Mouse (Mus musculus) heart, embryonic 14.5 days (tissue): ENCODE measurements around the gene Nebl. TPM values are rescaled to one million over a fixed set of nuclear protein-coding genes. Genes with fewer than 3 reads are reported as not detected.

ENCODE experiments used
- ATAC-seq: fragments of 200-750 bp; cut with Nextera tagmentation; 2 replicates; pipeline ENCODE4 v1.8.0; 2017; ENCODE audit warnings: low read depth, moderate TSS enrichment; ENCODE audit not compliant: insufficient number of reproducible peaks, insufficient read depth, low FRiP score
- H3K27ac ChIP-seq, 2 experiments: fragments of 200-500 bp in 1 of 2; fragments of 300-500 bp in 1 of 2; sonication (generic) in 1 of 2; replicated peaks in 1 of 2; 2 replicates each; pipeline ENCODE4 v1.5.1; 2012 to 2014; ENCODE audit warnings: low read depth in 2 of 2, low read length in 2 of 2, control low read depth in 1 of 2, mild to moderate bottlenecking in 1 of 2, mixed read lengths in 1 of 2; ENCODE audit not compliant: control insufficient read depth in 1 of 2, insufficient read depth in 1 of 2
- H3K27me3 ChIP-seq: fragments of 300-500 bp; sonication (generic); 2 replicates; pipeline ENCODE4 v1.6.1; 2014; ENCODE audit warnings: mild to moderate bottlenecking, low read length, control low read depth; ENCODE audit not compliant: control insufficient read depth, insufficient read depth
- H3K36me3 ChIP-seq: fragments of 300-500 bp; sonication (generic); 2 replicates; pipeline ENCODE4 v1.6.1; 2014; ENCODE audit warnings: mild to moderate bottlenecking, control low read depth, low read length, mixed read lengths; ENCODE audit not compliant: control insufficient read depth, insufficient read depth
- H3K4me1 ChIP-seq, 2 experiments: fragments of 200-500 bp in 1 of 2; fragments of 300-500 bp in 1 of 2; sonication (generic) in 1 of 2; 2 replicates each; pipeline ENCODE4 v1.6.1; 2012 to 2014; ENCODE audit warnings: low read length in 2 of 2, control low read depth in 1 of 2, mixed read lengths in 1 of 2; ENCODE audit not compliant: control insufficient read depth in 2 of 2, insufficient read depth in 2 of 2
- H3K4me2 ChIP-seq: fragments of 300-500 bp; sonication (generic); 2 replicates; pipeline ENCODE4 v1.6.1; 2014; ENCODE audit warnings: mild to moderate bottlenecking, low read length
- H3K4me3 ChIP-seq, 2 experiments: fragments of 200-500 bp in 1 of 2; fragments of 300-500 bp in 1 of 2; sonication (generic) in 1 of 2; 2 replicates each; pipeline ENCODE4 v1.5.1; 2012 to 2014; ENCODE audit warnings: low read length in 2 of 2, mild to moderate bottlenecking in 2 of 2, control low read depth in 1 of 2, low read depth in 1 of 2, moderate library complexity in 1 of 2; ENCODE audit not compliant: control insufficient read depth in 1 of 2, insufficient read depth in 1 of 2
- H3K9ac ChIP-seq: fragments of 300-500 bp; sonication (generic); 2 replicates; pipeline ENCODE4 v1.6.1; 2014; ENCODE audit warnings: mild to moderate bottlenecking, low read length
- H3K9me3 ChIP-seq: fragments of 300-500 bp; sonication (generic); 2 replicates; pipeline ENCODE4 v1.6.1; 2016; ENCODE audit warnings: low read length, control low read depth; ENCODE audit not compliant: control insufficient read depth
- WGBS: fragments of 180-500 bp; shearing (Covaris S2); extraction: QIAGEN DNeasy Blood & Tissue Kit; methylation state at CpG from one replicate; pipeline ENCODE4 v1.1.7; 2014; 5-methylcytosine and 5-hydroxymethylcytosine counted together
- polyA plus RNA-seq: library from polyadenylated mRNA; unstranded; fragments of >200 nt; fragmentation: Nextera tagmentation; extraction: Ambion mirVana; gene quantifications from 2 replicates; pipeline ENCODE4 v1.2.1, GENCODE M21; 2014

The Nebl gene
- polyA plus RNA-seq, 1 experiment from 2014 or later: 364 TPM

- Histone ChIP-seq H3K27ac (no peak overlapping the region), H3K9me3 (no peaks in the 10 kb centered on the region), H3K4me3 (no peak overlapping the region), H3K9ac (no peak overlapping the region), H3K4me1 (no peaks in the 10 kb centered on the region), H3K36me3 (no peaks in the 10 kb centered on the region), H3K27me3 (no peaks in the 10 kb centered on the region), H3K4me2 (no peak overlapping the region)
- no peak for ATAC-seq
- 49% methylated on average over 3 of the region's 3 CpGs for WGBS
Observed at GRCm38 (mm10) chr2:17705426-17705825, 25.8 kb downstream of the Nebl start.

- no peak overlapping the region for H3K4me2 ChIP-seq
- WGBS: 74% methylated on average over 2 of the region's 2 CpGs
- H3K27me3 ChIP-seq: no peaks in the 10 kb centered on the region
- no peak overlapping the region for H3K9ac ChIP-seq
- H3K4me1 ChIP-seq: no peaks in the 10 kb centered on the region
- no peaks in the 10 kb centered on the region for H3K9me3 ChIP-seq
- ATAC-seq: no peak
- H3K27ac ChIP-seq: no peak overlapping the region
- H3K36me3 ChIP-seq: no peaks in the 10 kb centered on the region
- no peak overlapping the region for H3K4me3 ChIP-seq
Observed at GRCm38 (mm10) chr2:17703170-17703512, 28.1 kb downstream of the Nebl start.

GRCm38 (mm10) chr2:17702481-17703169 is 28.6 kb downstream of the Nebl start:
- ATAC-seq: no peak
- Histone ChIP-seq H3K4me3 (no peak overlapping the region), H3K36me3 (no peaks in the 10 kb centered on the region), H3K9ac (no peak overlapping the region), H3K4me2 (no peak overlapping the region), H3K27me3 (no peaks in the 10 kb centered on the region), H3K4me1 (no peaks in the 10 kb centered on the region), H3K27ac (no peak overlapping the region), H3K9me3 (no peaks in the 10 kb centered on the region)
- WGBS: 70% methylated on average over 7 of the region's 7 CpGs

GRCm38 (mm10) chr2:17698161-17699087 is 32.8 kb downstream of the Nebl start:
- H3K9ac ChIP-seq: no peak overlapping the region
- no peak overlapping the region for H3K27ac ChIP-seq
- no peak overlapping the region for H3K4me3 ChIP-seq
- no peaks in the 10 kb centered on the region for H3K9me3 ChIP-seq
- WGBS: 69% methylated on average over 4 of the region's 4 CpGs
- H3K4me2 ChIP-seq: no peak overlapping the region
- no peak for ATAC-seq
- no peaks in the 10 kb centered on the region for H3K36me3 ChIP-seq
- H3K4me1 ChIP-seq: no peaks in the 10 kb centered on the region
- no peaks in the 10 kb centered on the region for H3K27me3 ChIP-seq

- Histone ChIP-seq H3K4me1 (no peaks in the 10 kb centered on the region), H3K4me3 (no peak overlapping the region), H3K36me3 (no peaks in the 10 kb centered on the region), H3K27ac (no peak overlapping the region), H3K9ac (no peak overlapping the region), H3K4me2 (no peak overlapping the region), H3K9me3 (no peaks in the 10 kb centered on the region), H3K27me3 (no peaks in the 10 kb centered on the region)
- WGBS: 78% methylated on average over 2 of the region's 2 CpGs
- ATAC-seq: no peak
Observed at GRCm38 (mm10) chr2:17692926-17693325, 38.3 kb downstream of the Nebl start.

- Histone ChIP-seq H3K36me3 (no peaks in the 10 kb centered on the region), H3K4me2 (no peak overlapping the region), H3K27me3 (no peaks in the 10 kb centered on the region), H3K4me1 (no peaks in the 10 kb centered on the region), H3K27ac (no peak overlapping the region), H3K4me3 (no peak overlapping the region), H3K9me3 (no peaks in the 10 kb centered on the region), H3K9ac (no peak overlapping the region)
- ATAC-seq: no peak
- WGBS: 80% methylated on average over 5 of the region's 5 CpGs
Observed at GRCm38 (mm10) chr2:17690264-17690663, 41.0 kb downstream of the Nebl start.

- WGBS: 92% methylated on average over 6 of the region's 6 CpGs
- ATAC-seq: no peak
- no peak overlapping the region for H3K4me3 ChIP-seq
Observed at GRCm38 (mm10) chr2:17687141-17687540, 44.1 kb downstream of the Nebl start.

More at GRCm38 (mm10) chr2:17687141-17687540, 44.1 kb downstream of the Nebl start:
- no peaks in the 10 kb centered on the region for H3K36me3 ChIP-seq
- H3K27me3 ChIP-seq: no peaks in the 10 kb centered on the region
- no peak overlapping the region for H3K9ac ChIP-seq
- no peak overlapping the region for H3K27ac ChIP-seq
- H3K9me3 ChIP-seq: no peaks in the 10 kb centered on the region
- H3K4me2 ChIP-seq: no peak overlapping the region
- H3K4me1 ChIP-seq: no peaks in the 10 kb centered on the region
